Mouse (Mus musculus) stomach, embryonic 14.5 days (tissue): Measurements from ENCODE around the gene Nrbp1. TPM values are rescaled to one million over a fixed set of nuclear protein-coding genes. Genes with fewer than 3 reads are reported as not detected.

ENCODE experiments used
- ATAC-seq: fragments of 200-750 bp; cut with Nextera tagmentation; 2 replicates; pipeline ENCODE4 v1.8.0; 2017; ENCODE audit warnings: low read depth, moderate TSS enrichment; ENCODE audit not compliant: insufficient number of reproducible peaks, insufficient read depth, low FRiP score
- H3K27ac ChIP-seq: fragments of 300-500 bp; sonication (generic); 2 replicates; pipeline ENCODE4 v1.5.1; 2014; ENCODE audit warnings: mild to moderate bottlenecking, low read length, moderate library complexity, mixed read lengths
- H3K27me3 ChIP-seq: fragments of 300-500 bp; sonication (generic); 2 replicates; pipeline ENCODE4 v1.6.1; 2014; ENCODE audit warnings: low read length, control low read depth, mixed read lengths; ENCODE audit not compliant: control insufficient read depth, insufficient read depth
- H3K36me3 ChIP-seq: fragments of 300-500 bp; sonication (generic); 2 replicates; pipeline ENCODE4 v1.6.1; 2014; ENCODE audit warnings: mild to moderate bottlenecking, control low read depth, low read length, moderate library complexity, mixed read lengths; ENCODE audit not compliant: control insufficient read depth, insufficient read depth
- H3K4me1 ChIP-seq: fragments of 300-500 bp; sonication (generic); 2 replicates; pipeline ENCODE4 v1.6.1; 2014; ENCODE audit warnings: low read length, control low read depth, mixed read lengths; ENCODE audit not compliant: control insufficient read depth, insufficient read depth
- H3K4me2 ChIP-seq: fragments of 300-500 bp; sonication (generic); replicated peaks from 2 replicates; pipeline ENCODE4 v1.6.1; 2014; ENCODE audit warnings: low read depth, low read length, control low read depth
- H3K4me3 ChIP-seq: fragments of 300-500 bp; sonication (generic); 2 replicates; pipeline ENCODE4 v1.5.1; 2014; ENCODE audit warnings: low read depth, low read length, control low read depth
- H3K9ac ChIP-seq: fragments of 300-500 bp; sonication (generic); replicated peaks from 2 replicates; pipeline ENCODE4 v1.6.1; 2014; ENCODE audit warnings: low read depth, mild to moderate bottlenecking, control low read depth, low read length, moderate library complexity, mixed read lengths
- H3K9me3 ChIP-seq: fragments of 300-500 bp; sonication (generic); 2 replicates; pipeline ENCODE4 v1.6.1; 2016; ENCODE audit warnings: low read depth, low read length, control low read depth; ENCODE audit not compliant: control insufficient read depth
- WGBS: fragments of 180-500 bp; shearing (Covaris S2); extraction: QIAGEN DNeasy Blood & Tissue Kit; methylation state at CpG from one replicate; pipeline ENCODE4 v1.1.7; 2014; 5-methylcytosine and 5-hydroxymethylcytosine counted together
- polyA plus RNA-seq: library from polyadenylated mRNA; unstranded; fragments of >200 nt; fragmentation: Nextera tagmentation; extraction: Ambion mirVana; gene quantifications from 2 replicates; pipeline ENCODE4 v1.2.1, GENCODE M21; 2014

The Nrbp1 gene
- polyA plus RNA-seq, result 168 and 169 TPM in 2 replicates

GRCm38 (mm10) chr5:31240637-31241521 lies at the start of gene Nrbp1, which contains the start of gene Gm9970:
Gene Nrbp1, plus strand, starts transcription at chr5:31240864.
Gene Gm9970, minus strand, starts transcription at chr5:31241232.
- peak; percentile 98 for ATAC-seq
- H3K9me3 ChIP-seq, result no peaks in the 10 kb centered on the region
- WGBS, result under 1% methylated on average over 94 of the region's 103 CpGs

GRCm38 (mm10) chr5:31192045-31192938 lies 48.4 kb upstream of the Nrbp1 start:
- WGBS, result 12% methylated on average over 42 of the region's 42 CpGs
- peak overlapping the region; percentile 67 for H3K9ac ChIP-seq
- no peaks in the 10 kb centered on the region for H3K9me3 ChIP-seq
- ATAC-seq, result peak; percentile 60
- H3K36me3 ChIP-seq, result peaks cover 58% of the 10 kb centered on the region
- H3K4me2 ChIP-seq, result peak overlapping the region; percentile 78
- H3K27ac ChIP-seq, result peak overlapping the region; percentile 80; the same call in 1 of the 2 replicates
- peak overlapping the region; percentile 88 for H3K4me3 ChIP-seq
- no peaks in the 10 kb centered on the region for H3K27me3 ChIP-seq
- peaks cover 14% of the 10 kb centered on the region; the same call in 1 of the 2 replicates for H3K4me1 ChIP-seq

More at GRCm38 (mm10) chr5:31240637-31241521, at the start of gene Nrbp1, which contains the start of gene Gm9970:
- Histone ChIP-seq H3K27me3 (no peaks in the 10 kb centered on the region), H3K27ac (peak within 1 kb of the TSS; percentile 98), H3K9ac (peak within 1 kb of the TSS; percentile 99), H3K4me3 (peak within 1 kb of the TSS; percentile 91), H3K4me2 (peak within 1 kb of the TSS; percentile 71), H3K4me1 (peaks cover 5% of the 10 kb centered on the region; the same call in 1 of the 2 replicates), H3K36me3 (peaks cover 23% of the 10 kb centered on the region)

GRCm38 (mm10) chr5:31192939-31193630 lies 47.6 kb upstream of the Nrbp1 start, which contains the start of the genes Snx17 and Eif2b4:
Gene Snx17, plus strand, starts transcription at chr5:31193227.
Gene Eif2b4, minus strand, starts transcription at chr5:31193430.
- Histone ChIP-seq H3K27me3 (no peaks in the 10 kb centered on the region), H3K4me2 (peak within 1 kb of the TSS; percentile 78), H3K9ac (peak within 1 kb of the TSS; percentile 69), H3K4me3 (peak within 1 kb of the TSS; percentile 88), H3K27ac (peak within 1 kb of the TSS; percentile 80), H3K36me3 (peaks cover 58% of the 10 kb centered on the region), H3K9me3 (no peaks in the 10 kb centered on the region), H3K4me1 (peaks cover 14% of the 10 kb centered on the region; the same call in 1 of the 2 replicates)
- peak; percentile 95 for ATAC-seq
- WGBS, result under 1% methylated on average over 48 of the region's 48 CpGs

- Histone ChIP-seq H3K4me2 (peak overlapping the region; percentile 76), H3K36me3 (peaks cover 60% of the 10 kb centered on the region), H3K4me3 (peak overlapping the region; percentile 88), H3K4me1 (peaks cover 14% of the 10 kb centered on the region; the same call in 1 of the 2 replicates), H3K27me3 (no peaks in the 10 kb centered on the region), H3K9me3 (no peaks in the 10 kb centered on the region), H3K27ac (peak overlapping the region; percentile 80), H3K9ac (peak overlapping the region; percentile 69)
- 12% methylated on average over 25 of the region's 25 CpGs for WGBS
- ATAC-seq, result no peak
Measured at GRCm38 (mm10) chr5:31193631-31194281, 46.9 kb upstream of the Nrbp1 start.

GRCm38 (mm10) chr5:31194486-31195485 lies 45.9 kb upstream of the Nrbp1 start:
- no peak overlapping the region for H3K9ac ChIP-seq
- WGBS, result 90% methylated on average over 16 of the region's 16 CpGs

GRCm38 (mm10) chr5:31195671-31196070 lies 45.0 kb upstream of the Nrbp1 start:
- WGBS, result 88% methylated on average over 4 of the region's 4 CpGs
- H3K9ac ChIP-seq, result no peak overlapping the region
- no peak overlapping the region for H3K4me2 ChIP-seq
- H3K9me3 ChIP-seq, result peaks cover 5% of the 10 kb centered on the region
- no peak overlapping the region for H3K27ac ChIP-seq
- peaks cover 63% of the 10 kb centered on the region for H3K36me3 ChIP-seq
- no peak overlapping the region for H3K4me3 ChIP-seq
- H3K4me1 ChIP-seq, result peaks cover 18% of the 10 kb centered on the region; the same call in 1 of the 2 replicates
- ATAC-seq, result no peak
- no peaks in the 10 kb centered on the region for H3K27me3 ChIP-seq

More at GRCm38 (mm10) chr5:31194486-31195485, 45.9 kb upstream of the Nrbp1 start:
- H3K9me3 ChIP-seq, result no peaks in the 10 kb centered on the region
- peaks cover 64% of the 10 kb centered on the region for H3K36me3 ChIP-seq
- no peak overlapping the region for H3K27ac ChIP-seq
- H3K4me1 ChIP-seq, result peaks cover 14% of the 10 kb centered on the region; the same call in 1 of the 2 replicates
- H3K27me3 ChIP-seq, result no peaks in the 10 kb centered on the region
- ATAC-seq, result no peak
- H3K4me3 ChIP-seq, result peak overlapping the region; percentile 88; the same call in 1 of the 2 replicates
- H3K4me2 ChIP-seq, result peak overlapping the region; percentile 76
